Mouse (Mus musculus) macrophage (primary cell): ENCODE measurements around the gene Tmem189. TPM values are rescaled to one million over a fixed set of nuclear protein-coding genes. Genes with fewer than 3 reads are reported as not detected.
"Not testable (repeated sequence)": the region's sequence is repeated elsewhere in the genome, so short reads cannot be mapped to it uniquely, and the experiment has no call there.

Experiments used
- H3K27ac ChIP-seq: fragments of 350-480 bp; formaldehyde crosslinking; 2 replicates; pipeline ENCODE4 v1.9.0; 2021
- H3K36me3 ChIP-seq: fragments of 350-480 bp; formaldehyde crosslinking; 2 replicates; pipeline ENCODE4 v1.9.0; 2021; ENCODE audit errors: inconsistent target
- H3K4me3 ChIP-seq: fragments of 350-480 bp; formaldehyde crosslinking; 2 replicates; pipeline ENCODE4 v1.9.0; 2021; ENCODE audit errors: inconsistent target
- H3K79me2 ChIP-seq: fragments of 350-480 bp; formaldehyde crosslinking; 2 replicates; pipeline ENCODE4 v1.9.0; 2021; ENCODE audit errors: inconsistent target
- WGBS: methylation state at CpG from one replicate; pipeline ENCODE4 v1.1.7; 2026; ENCODE audit warnings: inconsistent platforms; ENCODE audit not compliant: missing documents; 5-methylcytosine and 5-hydroxymethylcytosine counted together
- polyA plus RNA-seq: library from polyadenylated mRNA; stranded (reverse); fragments of 250-400 nt; gene quantifications from 3 replicates; pipeline ENCODE4 v1.2.4, GENCODE M21; 2018; ENCODE audit warnings: inconsistent platforms

The Tmem189 gene
- polyA plus RNA-seq, 1 experiment from 2014 or later, result 276 TPM

GRCm38 (mm10) chr2:167659177-167659846 lies 30.3 kb downstream of the Tmem189 start:
- H3K36me3 ChIP-seq, result peaks cover 6% of the 10 kb centered on the region; the same call in 1 of the 2 replicates
- 74% methylated on average over 10 of the region's 10 CpGs for WGBS
- peaks cover 65% of the 10 kb centered on the region for H3K79me2 ChIP-seq
- H3K27ac ChIP-seq, result peak overlapping the region; percentile 97
- H3K4me3 ChIP-seq, result peak overlapping the region; percentile 99

GRCm38 (mm10) chr2:167658712-167659111 lies 30.9 kb downstream of the Tmem189 start:
- WGBS, result 91% methylated on average over 9 of the region's 11 CpGs
- peaks cover 71% of the 10 kb centered on the region for H3K79me2 ChIP-seq
- H3K36me3 ChIP-seq, result peaks cover 12% of the 10 kb centered on the region; the same call in 1 of the 2 replicates
- H3K4me3 ChIP-seq, result peak overlapping the region; percentile 99
- H3K27ac ChIP-seq, result peak overlapping the region; percentile 97

- peaks cover 19% of the 10 kb centered on the region for H3K36me3 ChIP-seq
- WGBS, result 91% methylated on average over 4 of the region's 4 CpGs
- peak overlapping the region; percentile 97 for H3K27ac ChIP-seq
- peaks cover 79% of the 10 kb centered on the region for H3K79me2 ChIP-seq
- H3K4me3 ChIP-seq, result peak overlapping the region; percentile 99; the same call in 1 of the 2 replicates
These were observed 31.6 kb downstream of the Tmem189 start for GRCm38 (mm10) chr2:167657973-167658372.

GRCm38 (mm10) chr2:167656629-167657478 lies 32.8 kb downstream of the Tmem189 start:
- Histone ChIP-seq H3K36me3 (peaks cover 30% of the 10 kb centered on the region), H3K27ac (peak overlapping the region; percentile 97), H3K4me3 (peak overlapping the region; percentile 99), H3K79me2 (peaks cover 90% of the 10 kb centered on the region)
- 10% methylated on average over 16 of the region's 16 CpGs for WGBS

- Histone ChIP-seq H3K79me2 (peaks cover 96% of the 10 kb centered on the region), H3K27ac (peak overlapping the region; percentile 97), H3K36me3 (peaks cover 44% of the 10 kb centered on the region), H3K4me3 (no peak overlapping the region)
- WGBS, result 95% methylated on average over 9 of the region's 10 CpGs
These were observed 34.6 kb downstream of the Tmem189 start for GRCm38 (mm10) chr2:167654911-167655600.

GRCm38 (mm10) chr2:167652694-167653093 lies 36.9 kb downstream of the Tmem189 start:
- H3K79me2 ChIP-seq, result peaks cover 95% of the 10 kb centered on the region
- WGBS, result 96% methylated on average over 7 of the region's 7 CpGs
- H3K4me3 ChIP-seq, result no peak overlapping the region
- H3K36me3 ChIP-seq, result peaks cover 55% of the 10 kb centered on the region
- H3K27ac ChIP-seq, result peak overlapping the region; percentile 94; the same call in 1 of the 2 replicates

GRCm38 (mm10) chr2:167651622-167652021 lies 38.0 kb downstream of the Tmem189 start:
- 90% methylated on average over 9 of the region's 9 CpGs for WGBS
- peaks cover 63% of the 10 kb centered on the region for H3K36me3 ChIP-seq
- no peak overlapping the region for H3K4me3 ChIP-seq
- H3K79me2 ChIP-seq, result peaks cover 98% of the 10 kb centered on the region
- peak overlapping the region; percentile 94; the same call in 1 of the 2 replicates for H3K27ac ChIP-seq

GRCm38 (mm10) chr2:167649290-167650032 lies 40.2 kb downstream of the Tmem189 start:
- peaks cover 77% of the 10 kb centered on the region for H3K36me3 ChIP-seq
- H3K4me3 ChIP-seq, result no peak overlapping the region
- H3K79me2 ChIP-seq, result peaks cover 99% of the 10 kb centered on the region
- H3K27ac ChIP-seq, result peak overlapping the region; percentile 94
- 50% methylated on average over 12 of the region's 12 CpGs for WGBS

- H3K4me3 ChIP-seq, result no peak overlapping the region
- whole genome bisulfite sequencing, result 89% methylated on average over 4 of the region's 4 CpGs
- H3K27ac ChIP-seq, result no peak overlapping the region
- peaks cover 70% of the 10 kb centered on the region for H3K79me2 ChIP-seq
- peaks cover 55% of the 10 kb centered on the region for H3K36me3 ChIP-seq
These were observed 43.2 kb downstream of the Tmem189 start for GRCm38 (mm10) chr2:167646411-167646810.

- Histone ChIP-seq H3K79me2 (peaks cover 42% of the 10 kb centered on the region), H3K36me3 (peaks cover 43% of the 10 kb centered on the region)
- H3K27ac ChIP-seq, H3K4me3 ChIP-seq: not testable (repeated sequence)
- WGBS, result 87% methylated on average over 10 of the region's 13 CpGs
These were observed 46.1 kb downstream of the Tmem189 start for GRCm38 (mm10) chr2:167643356-167644052.

- WGBS, result 98% methylated on average over 5 of the region's 6 CpGs
- Histone ChIP-seq H3K79me2 (peaks cover 29% of the 10 kb centered on the region), H3K27ac (no peak overlapping the region), H3K36me3 (peaks cover 30% of the 10 kb centered on the region), H3K4me3 (no peak overlapping the region)
These were observed 47.5 kb downstream of the Tmem189 start for GRCm38 (mm10) chr2:167642164-167642563.

GRCm38 (mm10) chr2:167641337-167641736 lies 48.3 kb downstream of the Tmem189 start:
- peaks cover 21% of the 10 kb centered on the region for H3K79me2 ChIP-seq
- peaks cover 27% of the 10 kb centered on the region for H3K36me3 ChIP-seq
- H3K27ac ChIP-seq, result no peak overlapping the region
- H3K4me3 ChIP-seq, result no peak overlapping the region
- 38% methylated on average over 8 of the region's 8 CpGs for WGBS

- H3K79me2 ChIP-seq, result peaks cover 10% of the 10 kb centered on the region; the same call in 1 of the 2 replicates
- peaks cover 16% of the 10 kb centered on the region for H3K36me3 ChIP-seq
- no peak overlapping the region for H3K27ac ChIP-seq
- 100% methylated on average over 3 of the region's 3 CpGs for WGBS
- no peak overlapping the region for H3K4me3 ChIP-seq
These were observed 49.3 kb downstream of the Tmem189 start for GRCm38 (mm10) chr2:167640279-167640678.
